Mouse (Mus musculus): ENCODE results near the gene Crybg2.

Gene Crybg2

GRCm38 (mm10) chr4:134094923-134095547 is 34.4 kb downstream of the Crybg2 start, which contains the start of gene Cd52:
Gene Cd52, minus strand, starts transcription at chr4:134095082.
- DNase-seq (ENCODE audit: low spot score) = no peak

GRCm38 (mm10) chr4:134096120-134096519 is 35.5 kb downstream of the Crybg2 start:
- DNase-seq (ENCODE audit: low spot score) = no peak

GRCm38 (mm10) chr4:134097015-134097608 is 36.5 kb downstream of the Crybg2 start:
- no peak for DNase-seq (ENCODE audit: low spot score)

- DNase-seq (ENCODE audit: low spot score) = no peak
These were observed 38.0 kb downstream of the Crybg2 start for GRCm38 (mm10) chr4:134098628-134099027.

GRCm38 (mm10) chr4:134100245-134100644 is 39.6 kb downstream of the Crybg2 start:
- DNase-seq (ENCODE audit: low spot score) = no peak

GRCm38 (mm10) chr4:134101979-134102741 is 41.5 kb downstream of the Crybg2 start, which contains the start of gene Ubxn11:
Gene Ubxn11, plus strand, starts transcription at chr4:134102570.
- DNase-seq (ENCODE audit: low spot score) = peak; percentile 83

- DNase-seq (ENCODE audit: low spot score) = no peak
These were observed 42.1 kb downstream of the Crybg2 start for GRCm38 (mm10) chr4:134102742-134103119.

GRCm38 (mm10) chr4:134106105-134106504 is 45.5 kb downstream of the Crybg2 start:
- DNase-seq (ENCODE audit: low spot score) = no peak

- no peak for DNase-seq (ENCODE audit: low spot score)
These were observed 47.1 kb downstream of the Crybg2 start for GRCm38 (mm10) chr4:134107730-134108129.

GRCm38 (mm10) chr4:134108196-134108595 is 47.6 kb downstream of the Crybg2 start:
- DNase-seq (ENCODE audit: low spot score) = no peak

GRCm38 (mm10) chr4:134110653-134111052 is 50.0 kb downstream of the Crybg2 start:
- no peak for DNase-seq (ENCODE audit: low spot score)

GRCm38 (mm10) chr4:134112403-134112802 is 51.8 kb downstream of the Crybg2 start:
- DNase-seq (ENCODE audit: low spot score) = peak; percentile 53

- no peak for DNase-seq (ENCODE audit: low spot score)
These were observed 52.9 kb downstream of the Crybg2 start for GRCm38 (mm10) chr4:134113356-134113994.

GRCm38 (mm10) chr4:134114038-134114437 is 53.4 kb downstream of the Crybg2 start:
- no peak for DNase-seq (ENCODE audit: low spot score)

- DNase-seq (ENCODE audit: low spot score) = no peak
These were observed 54.9 kb downstream of the Crybg2 start for GRCm38 (mm10) chr4:134115215-134116144.

GRCm38 (mm10) chr4:134116501-134116900 is 55.9 kb downstream of the Crybg2 start:
- DNase-seq (ENCODE audit: low spot score) = no peak

- DNase-seq (ENCODE audit: low spot score) = no peak
These were observed 56.4 kb downstream of the Crybg2 start for GRCm38 (mm10) chr4:134117012-134117411.

GRCm38 (mm10) chr4:134118126-134118800 is 57.6 kb downstream of the Crybg2 start:
- DNase-seq (ENCODE audit: low spot score) = no peak

- DNase-seq (ENCODE audit: low spot score) = no peak
These were observed 58.4 kb downstream of the Crybg2 start for GRCm38 (mm10) chr4:134119042-134119441.

- DNase-seq (ENCODE audit: low spot score) = no peak
These were observed 59.0 kb downstream of the Crybg2 start for GRCm38 (mm10) chr4:134119644-134120043.

Data from ovary, postnatal 36 days (tissue).